Mouse (Mus musculus): Measurements from ENCODE around the gene Klk1.
"Not testable (repeated sequence)": the region's sequence is repeated elsewhere in the genome, so short reads cannot be mapped to it uniquely, and the experiment has no call there.

The Klk1 gene

GRCm38 (mm10) chr7:44225076-44225475 is at the start of gene Klk1:
TSS of gene Klk1 (plus strand) at chr7:44225360.
- no peak for DNase-seq

GRCm38 (mm10) chr7:44179299-44180045 is 45.7 kb upstream of the Klk1 start:
- peak; percentile 39 for DNase-seq

GRCm38 (mm10) chr7:44186516-44186915 is 38.6 kb upstream of the Klk1 start:
- peak; percentile 63 for DNase-seq

- peak; percentile 83 for DNase-seq
Observed at GRCm38 (mm10) chr7:44187936-44188335, 37.2 kb upstream of the Klk1 start, which contains the start of gene Klk1b24. TSS of gene Klk1b24 (plus strand) at chr7:44188236.

- peak; percentile 63 for DNase-seq
Observed at GRCm38 (mm10) chr7:44193466-44193865, 31.7 kb upstream of the Klk1 start.

- DNase-seq: no peak
Observed at GRCm38 (mm10) chr7:44197891-44198290, 27.3 kb upstream of the Klk1 start, which contains the start of gene Klk1b3. TSS of gene Klk1b3 (plus strand) at chr7:44198191.

- DNase-seq: not testable (repeated sequence)
Observed at GRCm38 (mm10) chr7:44207135-44207534, 18.0 kb upstream of the Klk1 start, which contains the start of gene Klk1b4. TSS of gene Klk1b4 (plus strand) at chr7:44207435.

- no peak for DNase-seq
Observed at GRCm38 (mm10) chr7:44208307-44208706, 16.9 kb upstream of the Klk1 start.

- no peak for DNase-seq
Observed at GRCm38 (mm10) chr7:44215645-44216044, 9.5 kb upstream of the Klk1 start, which contains the start of gene Klk1b5. TSS of gene Klk1b5 (plus strand) at chr7:44215945.

GRCm38 (mm10) chr7:44221601-44222000 is 3.6 kb upstream of the Klk1 start:
- DNase-seq: not testable (repeated sequence)

- DNase-seq: not testable (repeated sequence)
Observed at GRCm38 (mm10) chr7:44222335-44222734, 2.8 kb upstream of the Klk1 start.

- peak; percentile 74 for DNase-seq
Observed at GRCm38 (mm10) chr7:44235909-44236308, 10.7 kb downstream of the Klk1 start, which contains the start of gene Gm36864. TSS of gene Gm36864 (plus strand) at chr7:44236177.

GRCm38 (mm10) chr7:44239913-44240312 is 14.8 kb downstream of the Klk1 start:
- no peak for DNase-seq

- no peak for DNase-seq
Observed at GRCm38 (mm10) chr7:44240712-44241111, 15.6 kb downstream of the Klk1 start.

GRCm38 (mm10) chr7:44241163-44241562 is 16.0 kb downstream of the Klk1 start:
- no peak for DNase-seq

GRCm38 (mm10) chr7:44244080-44244479 is 18.9 kb downstream of the Klk1 start:
- DNase-seq: no peak

GRCm38 (mm10) chr7:44246055-44246983 is 21.2 kb downstream of the Klk1 start, which contains the start of the genes 1700028J19Rik and 2410002F23Rik:
TSS of gene 1700028J19Rik (minus strand) at chr7:44246695.
TSS of gene 2410002F23Rik (plus strand) at chr7:44246722.
- DNase-seq: peak; percentile 99

- peak; percentile 97 for DNase-seq
Observed at GRCm38 (mm10) chr7:44246984-44247470, 21.9 kb downstream of the Klk1 start.

GRCm38 (mm10) chr7:44247971-44248370 is 22.8 kb downstream of the Klk1 start:
- no peak for DNase-seq

- DNase-seq: no peak
Observed at GRCm38 (mm10) chr7:44249248-44249647, 24.1 kb downstream of the Klk1 start.

GRCm38 (mm10) chr7:44250732-44251275 is 25.6 kb downstream of the Klk1 start:
- DNase-seq: not testable (repeated sequence)

- DNase-seq: no peak
Observed at GRCm38 (mm10) chr7:44253023-44253616, 28.0 kb downstream of the Klk1 start.

All from heart, adult 11 months (tissue).